Mouse (Mus musculus): ENCODE data around the gene D17H6S53E.
"Not testable (repeated sequence)": the region's sequence is repeated elsewhere in the genome, so short reads cannot be mapped to it uniquely, and the experiment has no call there.

D17H6S53E gene

GRCm38 (mm10) chr17:35101161-35101560 is 25.0 kb upstream of the D17H6S53E start:
- in situ Hi-C loops (cut with MboI, MseI) = no loop called here

DNA sequence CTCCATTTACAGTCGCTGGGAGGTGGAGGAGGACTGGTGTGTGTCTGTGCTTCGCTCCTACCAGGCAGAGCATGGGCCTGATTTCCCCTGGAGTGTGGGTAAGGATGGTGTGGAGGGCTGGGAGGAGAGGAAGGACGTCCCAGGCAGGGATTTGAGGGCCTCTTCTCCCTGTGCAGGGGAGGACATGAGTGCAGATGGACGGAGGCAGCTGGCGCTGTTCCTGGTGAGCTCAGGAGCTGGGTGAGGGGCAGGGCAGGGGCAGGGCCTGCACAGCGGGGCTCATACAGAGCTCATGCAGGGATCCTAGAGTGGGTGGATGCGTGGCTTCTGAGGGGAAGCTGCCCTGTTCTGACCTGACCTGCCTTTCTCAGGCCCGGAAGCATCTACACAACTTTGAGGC is 23.9 kb upstream of the D17H6S53E start:
- in situ Hi-C loops (cut with MboI, MseI) = no loop called here

DNA sequence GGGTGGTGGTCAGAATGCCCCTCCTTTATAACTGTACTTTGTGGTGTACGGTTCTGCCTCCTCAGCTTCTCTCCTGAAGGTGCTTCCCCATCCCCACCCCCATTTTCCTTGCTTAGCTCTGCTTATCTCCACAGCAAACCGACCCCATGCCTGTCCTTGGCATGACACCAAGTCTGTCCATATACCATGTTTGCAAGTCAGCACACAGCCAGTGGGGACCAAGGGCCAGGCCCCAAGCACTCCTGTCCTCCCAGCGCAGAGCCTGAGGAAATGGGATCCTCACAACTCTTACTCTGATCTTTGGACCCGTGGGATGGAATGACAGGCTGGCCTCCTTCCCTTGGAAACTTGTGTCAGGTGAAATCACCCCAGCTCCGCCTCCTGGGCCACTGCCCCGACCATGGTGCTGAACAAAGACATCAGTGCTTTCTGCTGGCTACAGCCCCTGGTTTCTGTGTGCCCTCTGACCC is 22.9 kb upstream of the D17H6S53E start:
- in situ Hi-C loops (cut with MboI, MseI) = no loop called here

DNA sequence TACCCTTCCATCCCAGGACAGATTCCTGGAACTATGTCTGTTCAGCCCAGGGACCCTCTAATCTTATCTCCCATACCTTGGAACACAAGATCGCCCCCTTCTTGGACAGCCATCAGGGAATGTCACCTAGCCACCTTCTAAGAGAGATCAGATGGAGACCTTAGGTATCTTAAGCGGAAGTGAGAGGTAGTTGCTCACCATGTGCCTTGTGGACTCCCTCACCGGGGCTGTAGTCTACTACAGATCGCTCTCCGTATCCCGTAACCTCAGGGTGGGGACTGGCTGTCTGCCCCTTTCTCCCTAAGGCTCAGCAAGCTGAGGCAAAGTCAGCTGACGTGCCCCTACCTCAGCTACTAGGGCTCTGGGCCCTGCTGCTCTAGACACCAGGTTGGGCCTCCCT is 22.1 kb upstream of the D17H6S53E start:
- in situ Hi-C loops (cut with MboI, MseI) = no loop called here

- in situ Hi-C loops (cut with MboI, MseI) = no loop called here
Measured at GRCm38 (mm10) chr17:35104754-35105153, 21.4 kb upstream of the D17H6S53E start.

DNA sequence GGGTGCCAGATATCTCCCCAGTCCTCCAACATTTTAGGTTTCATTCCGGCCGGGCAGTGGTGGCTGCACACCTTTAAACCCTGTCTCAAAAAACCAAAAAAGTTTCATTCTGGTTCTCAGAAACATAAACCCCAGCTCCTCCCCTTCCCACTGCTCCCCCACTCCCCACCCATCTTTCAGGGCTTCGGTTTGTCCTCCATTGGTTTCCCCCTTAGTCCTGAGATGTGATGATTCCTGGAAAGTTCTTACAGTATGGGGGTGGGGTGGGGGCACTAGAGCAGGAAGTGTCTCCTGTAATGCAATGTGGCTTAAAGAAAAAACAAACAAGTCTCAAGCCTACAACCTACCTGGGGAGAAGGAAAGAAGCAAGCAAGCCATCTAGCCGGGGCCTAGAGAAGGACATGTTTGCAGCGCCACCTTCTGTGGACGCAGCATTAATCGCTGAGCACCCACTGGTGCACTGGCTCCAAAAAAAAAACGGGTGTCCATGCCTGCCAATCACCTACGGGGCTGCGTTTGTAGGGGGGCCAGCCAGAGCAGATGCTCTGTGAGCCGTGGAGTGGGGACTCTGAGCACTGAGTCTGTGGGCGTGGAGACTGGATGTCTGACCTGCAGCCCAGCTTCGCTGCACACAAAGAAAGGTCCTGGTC is 20.3 kb upstream of the D17H6S53E start:
- in situ Hi-C loops (cut with MboI, MseI) = no loop called here

GRCm38 (mm10) chr17:35106522-35106921 is 19.7 kb upstream of the D17H6S53E start:
- in situ Hi-C loops (cut with MboI, MseI) = no loop called here

DNA sequence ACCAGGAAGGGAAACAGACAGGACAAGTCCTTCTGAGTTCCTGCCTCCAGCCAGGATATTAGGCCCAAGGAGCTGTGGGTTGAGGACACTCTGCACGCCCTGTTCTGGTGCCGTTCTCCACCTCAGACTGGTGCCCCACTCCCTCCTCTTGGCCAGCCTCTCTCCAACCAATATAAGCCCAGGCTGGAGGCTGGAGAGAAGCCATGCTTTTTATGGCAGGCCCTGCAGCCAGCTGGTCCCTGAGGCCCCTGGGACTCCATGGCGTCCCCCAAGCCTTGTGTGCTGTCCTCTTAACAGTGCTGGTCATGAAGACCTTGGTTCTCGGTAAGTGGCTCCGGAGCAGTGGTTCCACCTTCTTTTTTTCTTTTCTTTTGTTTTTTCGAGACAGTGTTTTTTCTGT is 18.1 kb upstream of the D17H6S53E start, which contains the start of gene Ly6g5c:
Gene Ly6g5c, plus strand, starts transcription at position 183 of the 400 bp plus-strand sequence.
- in situ Hi-C loops (cut with MboI, MseI) = no loop called here

DNA sequence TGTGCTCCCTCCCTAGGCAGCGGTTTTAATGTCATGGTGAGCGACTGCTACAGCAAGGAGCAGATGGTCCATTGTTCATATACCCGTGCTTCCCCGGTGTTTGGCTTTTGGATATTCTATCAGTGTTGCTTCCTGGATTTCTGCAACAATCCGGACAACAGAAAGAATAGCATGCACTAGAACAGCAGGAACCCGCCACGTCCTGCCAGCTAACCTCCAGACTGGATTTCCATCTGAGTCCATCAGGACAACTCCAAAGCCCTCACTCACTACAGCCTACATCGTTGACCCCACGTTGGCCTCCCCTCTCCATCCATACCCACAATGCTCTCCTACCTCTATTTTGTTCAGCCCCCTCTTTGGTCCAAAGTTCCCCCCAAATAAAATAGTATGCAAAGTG is 14.4 kb upstream of the D17H6S53E start:
- in situ Hi-C loops (cut with MboI, MseI) = no loop called here

DNA sequence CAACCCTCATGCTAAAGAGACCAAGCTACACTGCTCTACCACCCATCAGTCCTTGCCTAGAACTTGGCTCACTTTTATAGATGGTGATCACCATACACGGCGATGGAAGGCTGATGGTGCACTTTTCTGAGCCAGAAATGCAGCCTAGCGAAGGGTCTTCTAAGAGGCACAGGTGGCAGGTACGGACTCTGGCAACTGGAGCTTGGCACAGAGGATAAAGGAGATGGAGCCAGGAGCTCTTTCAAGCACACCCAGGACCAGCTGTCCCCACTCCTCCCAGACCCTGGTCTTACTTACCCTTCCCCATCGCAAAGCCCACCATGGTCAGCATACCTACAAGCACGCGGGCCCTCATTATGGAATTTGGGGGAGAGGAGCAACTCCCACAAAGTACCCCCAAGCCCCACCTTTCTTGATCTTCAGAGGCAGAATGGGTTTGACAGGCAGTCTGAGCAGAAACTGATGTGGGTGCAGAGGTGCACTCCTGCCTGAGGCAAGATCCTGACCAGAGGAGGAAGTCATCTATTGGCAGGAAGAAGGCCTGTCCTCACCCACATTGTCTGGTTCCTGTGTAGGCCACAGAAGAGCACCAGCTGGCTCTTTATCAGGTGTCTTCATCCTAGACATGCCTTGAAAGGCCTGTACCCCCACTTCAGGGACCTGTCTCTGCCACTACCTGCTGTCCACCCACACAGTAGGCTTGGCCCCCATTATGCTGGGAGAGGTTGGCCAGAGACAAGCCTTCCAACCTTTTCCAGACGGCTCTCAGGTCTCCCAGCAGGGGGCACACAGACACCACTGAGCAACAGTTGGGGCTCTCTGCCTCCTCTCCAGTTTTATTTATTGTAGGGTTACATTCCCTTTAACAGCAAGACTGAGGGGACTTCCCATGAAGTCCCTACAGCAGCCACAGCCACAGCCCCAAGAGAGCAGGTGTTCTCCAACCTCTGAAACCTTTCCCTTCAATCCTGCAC is 10.8 kb upstream of the D17H6S53E start, which contains the start of gene Ly6g5b:
Gene Ly6g5b, minus strand, starts transcription at position 383 of the 974 bp plus-strand sequence.
- in situ Hi-C loops (cut with MboI, MseI) = no loop called here

GRCm38 (mm10) chr17:35120745-35121142 is 5.4 kb upstream of the D17H6S53E start:
- in situ Hi-C loops (cut with MboI, MseI) = no loop called here

DNA sequence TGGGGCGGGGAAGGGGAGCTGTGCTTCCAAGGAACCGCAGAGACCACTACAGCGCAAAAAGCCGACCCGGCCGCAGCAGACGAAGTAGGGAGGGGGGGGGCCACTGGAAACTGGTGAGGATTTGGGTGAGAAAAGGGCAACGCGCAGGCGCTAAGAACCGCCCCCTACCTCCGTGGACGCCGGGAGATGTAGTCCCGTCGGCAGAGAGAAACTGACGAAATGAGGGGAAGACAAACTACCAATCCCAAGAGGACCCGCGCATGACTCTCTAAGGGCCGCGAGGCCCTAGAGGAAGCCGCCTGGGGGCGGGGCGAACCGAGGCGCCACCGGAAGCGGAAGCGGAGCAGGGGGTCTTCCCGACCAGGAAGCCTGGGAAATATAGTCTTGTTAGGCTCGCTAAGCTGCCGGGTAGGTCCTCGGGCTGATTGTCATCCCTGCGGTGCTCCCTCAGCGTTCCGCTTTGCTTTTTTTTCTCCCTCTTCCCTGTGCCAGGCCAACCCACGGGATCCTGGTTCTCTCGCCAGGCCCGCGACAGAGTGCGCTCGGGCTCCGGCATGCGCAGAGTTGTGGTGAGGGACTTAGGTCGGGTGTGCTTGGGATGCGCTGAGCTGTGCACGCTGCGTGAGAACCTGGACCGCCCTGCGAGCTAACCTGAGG is 4.9 kb upstream of the D17H6S53E start, which contains the start of gene Gpank1:
Gene Gpank1, plus strand, starts transcription at position 313 of the 657 bp plus-strand sequence.
- in situ Hi-C loops (cut with MboI, MseI) = no loop called here

- in situ Hi-C loops (cut with MboI, MseI) = no loop called here
Measured at GRCm38 (mm10) chr17:35121871-35122303, 4.3 kb upstream of the D17H6S53E start, which contains the start of gene Csnk2b. Gene Csnk2b (minus strand): TSS chr17:35122053.

GRCm38 (mm10) chr17:35123287-35123686 is 2.9 kb upstream of the D17H6S53E start:
- in situ Hi-C loops (cut with MboI, MseI) = not testable (repeated sequence)

DNA sequence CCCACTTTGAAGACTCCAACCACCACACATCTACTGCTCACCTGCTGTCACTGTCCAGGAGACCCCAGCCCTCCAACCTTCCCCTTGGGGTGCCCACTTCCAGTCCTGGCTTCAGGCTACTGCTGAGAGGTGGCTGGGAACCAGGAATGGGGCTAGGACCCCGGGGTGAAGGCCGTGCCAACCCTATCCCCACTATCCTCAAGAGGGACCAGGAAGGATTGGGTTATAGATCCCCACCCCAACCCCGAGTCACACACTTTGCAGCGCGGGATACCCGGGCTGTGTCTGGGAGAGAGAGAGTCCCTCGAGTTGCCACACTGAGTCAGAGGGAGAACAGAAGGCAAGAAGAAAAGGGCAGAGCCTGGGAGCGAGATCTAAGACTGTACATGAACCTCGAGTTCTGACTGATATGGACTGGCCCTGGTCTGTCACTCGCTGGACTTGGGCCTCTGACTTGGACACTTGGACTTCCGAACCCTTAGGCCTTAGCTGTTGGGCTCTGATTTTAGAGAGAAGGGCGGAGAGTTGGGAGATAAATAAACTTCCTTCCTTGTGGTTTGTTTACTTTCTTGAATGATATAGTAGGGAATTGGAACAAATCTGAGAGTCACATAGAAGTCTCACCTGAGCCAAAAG is 1.8 kb upstream of the D17H6S53E start:
- in situ Hi-C loops (cut with MboI, MseI) = not testable (repeated sequence)

- in situ Hi-C loops (cut with MboI, MseI) = no loop called here
Measured at GRCm38 (mm10) chr17:35125081-35125480, 1.1 kb upstream of the D17H6S53E start.

- in situ Hi-C loops (cut with MboI, MseI) = no loop called here
Measured at GRCm38 (mm10) chr17:35125578-35125977, 595 bp upstream of the D17H6S53E start.

DNA sequence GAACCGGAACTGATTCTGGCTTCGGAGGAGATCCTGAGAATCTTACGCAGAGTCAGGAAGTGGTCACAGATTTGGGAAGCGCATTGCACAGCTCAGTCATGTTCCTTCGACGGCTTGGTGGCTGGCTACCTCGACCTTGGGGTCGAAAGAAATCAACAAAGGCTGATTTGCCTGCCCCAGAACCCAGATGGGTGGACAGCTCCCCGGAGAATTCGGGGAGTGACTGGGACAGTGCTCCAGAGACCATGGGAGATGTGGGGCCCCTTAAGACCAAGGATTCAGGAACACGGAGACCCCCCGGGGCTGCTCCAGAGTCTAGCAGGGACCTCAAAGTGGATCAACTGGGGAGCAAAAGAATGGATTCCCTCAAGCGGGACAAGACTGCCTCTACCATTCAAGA is 844 bp downstream of the D17H6S53E start:
- in situ Hi-C loops (cut with MboI, MseI) = no loop called here

GRCm38 (mm10) chr17:35128996-35129395 is 2.8 kb downstream of the D17H6S53E start:
- in situ Hi-C loops (cut with MboI, MseI) = no loop called here

DNA sequence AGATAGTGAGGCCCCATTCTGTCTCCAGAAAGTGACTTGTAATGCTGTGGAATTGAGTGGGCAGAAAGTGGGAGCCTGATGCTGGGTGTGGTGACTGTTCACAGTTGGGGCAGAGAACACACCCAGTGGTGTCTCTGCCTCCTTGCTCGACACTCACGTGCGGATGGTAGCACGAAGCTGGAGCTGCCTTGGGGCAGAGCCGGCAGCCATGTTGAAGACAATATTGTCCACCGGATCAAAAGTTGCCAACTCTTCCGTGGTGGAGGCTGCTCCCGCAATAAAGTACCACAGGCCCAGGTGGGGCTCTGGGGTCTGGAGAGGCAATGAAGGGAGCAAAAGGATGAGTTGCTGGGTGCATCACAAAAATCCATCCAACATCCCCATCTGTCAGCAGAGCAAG is 4.9 kb downstream of the D17H6S53E start:
- in situ Hi-C loops (cut with MboI, MseI) = no loop called here

- in situ Hi-C loops (cut with MboI, MseI) = no loop called here
Measured at GRCm38 (mm10) chr17:35131500-35132173, 5.5 kb downstream of the D17H6S53E start, which contains the start of gene Apom. Gene Apom (minus strand): TSS chr17:35132050.
